16 mouse cellular contexts compared by ENCODE assay signal in genomic region chr3:36640787-36641186, GRCm38 (mm10). TPM values are rescaled to one million over a fixed set of nuclear protein-coding genes. Genes with fewer than 3 reads are reported as not detected.
DNase-seq lines count a peak whose midpoint lies in the region; ATAC-seq and TF ChIP-seq lines count a peak whose summit lies in the region.
"Had no signal": no experiment of that assay in that cellular context is flagged by ENCODE, and none has a peak within 500 bp of the region (broad histone marks: within the 10 kb centered on the region; RNA-seq: fewer than 3 reads in every experiment).

No protein-coding gene starts in this region.

- TF ChIP-seq EP300 in heart, postnatal 0 days (IDR thresholded peaks at IDR 0.05; ENCODE audit: low read depth), result no peak
- TF ChIP-seq EP300 in lung, postnatal 0 days (IDR thresholded peaks at IDR 0.05), result no peak

- H3K4me2 ChIP-seq in heart, postnatal 0 days (ENCODE audit: low read depth, low read length), result no peak overlapping the region
- H3K4me2 ChIP-seq in lung, postnatal 0 days (replicated peaks; ENCODE audit: low read depth, low read length), result no peak overlapping the region
- H3K4me2 ChIP-seq: heart, embryonic 13.5 days; neural tube, embryonic 15.5 days had no signal

- no peak for TF ChIP-seq POLR2A in lung, adult 2 months (IDR thresholded peaks at IDR 0.05; ENCODE audit: borderline replicate concordance, extremely low read depth, low read depth, low read length)

- H3K36me3 ChIP-seq in heart, postnatal 0 days (replicated peaks; ENCODE audit: control insufficient read depth, insufficient read depth, low read length), result no peaks in the 10 kb centered on the region
- H3K36me3 ChIP-seq in heart, embryonic 10.5 days, result no peaks in the 10 kb centered on the region
- no peaks in the 10 kb centered on the region for H3K36me3 ChIP-seq in lung, postnatal 0 days (ENCODE audit: insufficient read depth, low read length)
- H3K36me3 ChIP-seq in ES-E14 (ENCODE audit: control insufficient read depth, insufficient read depth, low read length, poor library complexity, severe bottlenecking), result no peaks in the 10 kb centered on the region

- H3K4me3 ChIP-seq in heart, postnatal 0 days (ENCODE audit: low read depth, low read length), result no peak overlapping the region
- no peak overlapping the region for H3K4me3 ChIP-seq in heart, embryonic 10.5 days
- no peak overlapping the region for H3K4me3 ChIP-seq in lung, postnatal 0 days (ENCODE audit: low read depth, low read length)
- H3K4me3 ChIP-seq in lung, adult 2 months (replicated peaks; ENCODE audit: extremely low read depth, low read depth, low read length), result no peak overlapping the region
- no peak overlapping the region for H3K4me3 ChIP-seq in ES-E14 (ENCODE audit: insufficient read depth in 1 of 2, low read depth in 1 of 2, low read length in 2 of 2, poor library complexity in 1 of 2, severe bottlenecking in 1 of 2)
- H3K4me3 ChIP-seq: heart, embryonic 13.5 days; neural tube, embryonic 15.5 days had no signal

- H3K27me3 ChIP-seq in heart, postnatal 0 days (ENCODE audit: control insufficient read depth, insufficient read depth, low read length), result no peaks in the 10 kb centered on the region
- H3K27me3 ChIP-seq in heart, embryonic 10.5 days (ENCODE audit: insufficient read depth, poor library complexity, severe bottlenecking), result no peaks in the 10 kb centered on the region
- H3K27me3 ChIP-seq in lung, postnatal 0 days (replicated peaks; ENCODE audit: insufficient read depth, low read length), result no peaks in the 10 kb centered on the region
- H3K27me3 ChIP-seq: heart, embryonic 13.5 days; neural tube, embryonic 15.5 days had no signal

- no peak for ATAC-seq in heart, postnatal 0 days (ENCODE audit: insufficient read depth, low read depth)
- no peak for ATAC-seq in lung, postnatal 0 days
- ATAC-seq: inflammation-experienced regulatory T-cells, adult 6 months; midbrain, embryonic 16.5 days had no signal

- H3K27ac ChIP-seq in heart, postnatal 0 days (ENCODE audit: low read depth), result no peak overlapping the region
- no peak overlapping the region for H3K27ac ChIP-seq in heart, embryonic 10.5 days
- no peak overlapping the region for H3K27ac ChIP-seq in lung, postnatal 0 days (ENCODE audit: low read length)
- no peak overlapping the region for H3K27ac ChIP-seq in ES-E14 (ENCODE audit: insufficient read depth, low read depth, low read length, poor library complexity, severe bottlenecking)
- H3K27ac ChIP-seq: heart, embryonic 13.5 days; neural tube, embryonic 15.5 days had no signal

- in situ Hi-C loops in ES-E14 (cut with MboI; ENCODE audit: low sequenced_read_pairs in 2 of 2, unreplicated experiment in 2 of 2), result no loop called here

- TF ChIP-seq CTCF in heart, postnatal 0 days (IDR thresholded peaks at IDR 0.05; ENCODE audit: low read depth), result peak; percentile 31
- TF ChIP-seq CTCF in lung, postnatal 0 days (IDR thresholded peaks at IDR 0.05), result peak; percentile 39
- TF ChIP-seq CTCF in lung, adult 2 months (IDR thresholded peaks at IDR 0.05; ENCODE audit: insufficient read depth, low read length), result no peak

- H3K4me1 ChIP-seq in heart, postnatal 0 days (ENCODE audit: control insufficient read depth, insufficient read depth), result no peaks in the 10 kb centered on the region
- H3K4me1 ChIP-seq in heart, embryonic 10.5 days, result 0 out of 2 replicates have a peak, but pooled peaks cover 4% of the 10 kb centered on the region
- no peaks in the 10 kb centered on the region for H3K4me1 ChIP-seq in lung, postnatal 0 days (ENCODE audit: insufficient read depth, low read depth, low read length)
- no peaks in the 10 kb centered on the region for H3K4me1 ChIP-seq in lung, adult 2 months (ENCODE audit: control insufficient read depth, insufficient read depth, low read length)
- H3K4me1 ChIP-seq in ES-E14 (ENCODE audit: control insufficient read depth in 2 of 2, insufficient read depth in 2 of 2, low read length in 2 of 2, poor library complexity in 1 of 2), result no peaks in the 10 kb centered on the region
- H3K4me1 ChIP-seq: heart, embryonic 13.5 days; neural tube, embryonic 15.5 days had no signal

- 65% methylated on average over 2 of the region's 2 CpGs for WGBS in heart, postnatal 0 days
- 62% methylated on average over 2 of the region's 2 CpGs for WGBS in heart, embryonic 10.5 days
- WGBS in lung, postnatal 0 days, result 63% methylated on average over 2 of the region's 2 CpGs
- 65% methylated on average over 2 of the region's 2 CpGs for WGBS in lung, adult 2 months

- no peak overlapping the region for H3K9ac ChIP-seq in heart, postnatal 0 days (replicated peaks; ENCODE audit: low read depth, low read length)
- H3K9ac ChIP-seq in lung, postnatal 0 days (replicated peaks; ENCODE audit: low read depth), result no peak overlapping the region
- H3K9ac ChIP-seq in ES-E14 (ENCODE audit: insufficient read depth, low read depth, low read length, poor library complexity, severe bottlenecking), result no peak overlapping the region
- H3K9ac ChIP-seq: heart, embryonic 13.5 days; neural tube, embryonic 15.5 days had no signal

- H3K9me3 ChIP-seq in heart, postnatal 0 days (replicated peaks; ENCODE audit: control insufficient read depth, low read length), result no peaks in the 10 kb centered on the region
- no peaks in the 10 kb centered on the region for H3K9me3 ChIP-seq in heart, embryonic 10.5 days
- no peaks in the 10 kb centered on the region for H3K9me3 ChIP-seq in lung, postnatal 0 days (ENCODE audit: low read length)
- no peaks in the 10 kb centered on the region for H3K9me3 ChIP-seq in ES-E14 (ENCODE audit: control insufficient read depth, insufficient read depth, low read depth, low read length)
- H3K9me3 ChIP-seq: heart, embryonic 13.5 days; neural tube, embryonic 15.5 days had no signal

- no peak for DNase-seq in heart, postnatal 0 days (ENCODE audit: low spot score)
- DNase-seq in heart, embryonic 10.5 days (ENCODE audit: low spot score), result no peak
- DNase-seq in lung, postnatal 0 days (ENCODE audit: low spot score), result no peak
- DNase-seq in lung, adult 2 months, result no peak
- peak; percentile 11 for DNase-seq in ES-E14 (ENCODE audit: low read depth, low spot score)
- peak; percentile 6 for DNase-seq in induced T-regulatory cell, adult 2 months (ENCODE audit: low read depth)
- no peak for DNase-seq in right cerebral cortex, postnatal 10 days (ENCODE audit: low spot score in 2 of 2)
- DNase-seq in layer of hippocampus, adult 9-10 months (ENCODE audit: low spot score), result no peak
- DNase-seq: adrenal gland, postnatal 25 days; cerebellum, adult 9-10 months; layer of hippocampus, adult 9-11 months; spleen, adult 18-20 months had no signal

TF ChIP-seq in ES-E14, 5 proteins besides CTCF, POLR2A, EP300 and RAD21:
- TF ChIP-seq CHD2 (IDR thresholded peaks at IDR 0.05; ENCODE audit: low read depth, low read length) (no peak), MAFK (IDR thresholded peaks at IDR 0.05; ENCODE audit: insufficient read depth, low read depth, low read length) (no peak), HCFC1 (IDR thresholded peaks at IDR 0.05; ENCODE audit: borderline replicate concordance, insufficient read depth, low read length) (no peak), ZNF384 (IDR thresholded peaks at IDR 0.05; ENCODE audit: low read depth, low read length) (no peak), ZC3H11A (IDR thresholded peaks at IDR 0.05; ENCODE audit: borderline replicate concordance, low read depth, low read length) (no peak)

RNA-seq across cellular contexts. Expression of gene Bbs7, which starts 27.5 kb away (rescaled TPM):
- total RNA-seq in heart, postnatal 0 days (2014; rRNA removed; ENCODE audit: low replicate concordance), result 0.50 and 6.0 TPM in 2 replicates
- 7.9 and 8.2 TPM in 2 replicates for polyA plus RNA-seq in heart, postnatal 0 days (2015; fragmentation: Nextera tagmentation; extraction: Ambion mirVana)
- polyA plus RNA-seq in heart, embryonic 10.5 days (2016; fragmentation: Nextera tagmentation; extraction: Ambion mirVana), result 12.2 and 12.6 TPM in 2 replicates
- 8.0 and 8.8 TPM in 2 replicates for polyA plus RNA-seq in lung, postnatal 0 days (2015; fragmentation: Nextera tagmentation; extraction: Ambion mirVana)
- polyA plus RNA-seq in lung, adult 2 months (2012; rRNA removed), result 3.7 and 4.6 TPM in 2 replicates
- 2.0 and 2.2 TPM in 2 replicates for total RNA-seq in ES-E14 (2012; rRNA removed)

RNA-seq across cellular contexts. Expression of gene Trpc3, which starts 49.2 kb away (rescaled TPM):
- total RNA-seq in heart, postnatal 0 days (2014; rRNA removed; ENCODE audit: low replicate concordance), result 6.3 and 9.1 TPM in 2 replicates
- polyA plus RNA-seq in heart, postnatal 0 days (2015; fragmentation: Nextera tagmentation; extraction: Ambion mirVana), result 2.8 and 3.5 TPM in 2 replicates
- polyA plus RNA-seq in heart, embryonic 10.5 days (2016; fragmentation: Nextera tagmentation; extraction: Ambion mirVana), result 3.7 and 4.7 TPM in 2 replicates
- polyA plus RNA-seq in lung, postnatal 0 days (2015; fragmentation: Nextera tagmentation; extraction: Ambion mirVana), result 3.1 and 3.3 TPM in 2 replicates
- 2.6 and 3.6 TPM in 2 replicates for polyA plus RNA-seq in lung, adult 2 months (2012; rRNA removed)
- total RNA-seq in ES-E14 (2012; rRNA removed), result 0.32 and 0.54 TPM in 2 replicates
- polyA plus RNA-seq: inflammation-experienced regulatory T-cells, adult 6 months had no signal

Comparison
In these comparisons a context has a peak if more than half of its experiments do, and no peak if none do; other contexts are left out.
1. DNase-seq: peak in ES-E14 (single experiment) and induced T-regulatory cell, adult 2 months (single experiment); none in heart, postnatal 0 days (single experiment), heart, embryonic 10.5 days (single experiment), lung, postnatal 0 days (single experiment), lung, adult 2 months (single experiment), right cerebral cortex, postnatal 10 days (0 of 2) and layer of hippocampus, adult 9-10 months (single experiment).